Mouse (Mus musculus) myocyte (in vitro differentiated cells): ENCODE measurements around the gene Ptpn7.

ENCODE experiments used
- CEBPB ChIP-seq: IDR thresholded peaks from 2 replicates; pipeline ENCODE4 v1.6.1; 2011; ENCODE audit warnings: mild to moderate bottlenecking, moderate library complexity; ENCODE audit not compliant: poor library complexity, insufficient read depth, severe bottlenecking
- MAX ChIP-seq: IDR thresholded peaks from one replicate; pipeline ENCODE4 v1.6.1; 2011; ENCODE audit warnings: low read depth, mild to moderate bottlenecking, control low read depth
- MYOD1 ChIP-seq, 3 experiments: IDR thresholded peaks; one replicate each; pipeline ENCODE4 v1.6.1; 2011; ENCODE audit warnings: control low read depth in 2 of 3, low read depth in 2 of 3, mild to moderate bottlenecking in 2 of 3, moderate library complexity in 1 of 3; ENCODE audit not compliant: insufficient read length in 2 of 3, control insufficient read depth in 1 of 3
- MYOG ChIP-seq, 3 experiments: IDR thresholded peaks; one replicate each; pipeline ENCODE4 v1.6.1; 2011; ENCODE audit warnings: control low read depth in 2 of 3, low read depth in 2 of 3, mild to moderate bottlenecking in 2 of 3; ENCODE audit not compliant: insufficient read length in 2 of 3, control insufficient read depth in 1 of 3, insufficient read depth in 1 of 3
- POLR2A ChIP-seq: IDR thresholded peaks from one replicate; pipeline ENCODE4 v1.6.1; 2011; ENCODE audit warnings: low read depth, mild to moderate bottlenecking, control low read depth, moderate library complexity; ENCODE audit not compliant: insufficient read length
- TCF12 ChIP-seq: IDR thresholded peaks from one replicate; pipeline ENCODE4 v1.6.1; 2011; ENCODE audit warnings: mild to moderate bottlenecking, control low read depth; ENCODE audit not compliant: poor library complexity, insufficient read depth, severe bottlenecking
- TCF3 ChIP-seq: IDR thresholded peaks from one replicate; pipeline ENCODE4 v1.6.1; 2011; ENCODE audit warnings: low read depth, control low read depth; ENCODE audit not compliant: insufficient read length
- USF1 ChIP-seq: IDR thresholded peaks from one replicate; pipeline ENCODE4 v1.6.1; 2011; ENCODE audit warnings: low read depth, mild to moderate bottlenecking, control low read depth, moderate library complexity

- TF ChIP-seq MAX (no peak), TCF12 (no peak), POLR2A (no peak), USF1 (no peak), MYOD1 (IDR thresholded peaks at IDR 0.05; ENCODE audit: control insufficient read depth in 1 of 3, insufficient read length in 2 of 3, low read depth in 2 of 3) (no peak), MYOG (IDR thresholded peaks at IDR 0.05; ENCODE audit: control insufficient read depth in 1 of 3, insufficient read depth in 1 of 3, insufficient read length in 2 of 3, low read depth in 2 of 3) (no peak), CEBPB (no peak), TCF3 (no peak)
Observed at GRCm38 (mm10) chr1:135097441-135097840, 35.1 kb upstream of the Ptpn7 start.
